Mouse (Mus musculus): Measurements from ENCODE around the gene Anapc5. TPM values are rescaled to one million over a fixed set of nuclear protein-coding genes. Genes with fewer than 3 reads are reported as not detected.

Anapc5 gene
- 238 TPM for total RNA-seq (2023)

GRCm38 (mm10) chr5:122820777-122821523 lies at the start of gene Anapc5:
Anapc5 (minus strand) TSS chr5:122821339.

GRCm38 (mm10) chr5:122849521-122850318 lies 28.6 kb upstream of the Anapc5 start, which contains the start of gene Rnf34:
Rnf34 (plus strand) TSS chr5:122850048.

GRCm38 (mm10) chr5:122779277-122779834 lies 41.8 kb downstream of the Anapc5 start, which contains the start of gene Camkk2:
Camkk2 (minus strand) TSS chr5:122779409.

Other genes starting within 250 kb of the Anapc5 start
- 7.5 TPM for gene Ift81, start 206.8 kb downstream of the Anapc5 start, total RNA-seq (2023)
- gene P2rx7, start 177.4 kb downstream of the Anapc5 start, total RNA-seq (2023) = 12.9 TPM
- 98.4 TPM for gene P2rx4, start 113.8 kb downstream of the Anapc5 start, total RNA-seq (2023)
- 29.4 TPM for gene Camkk2, start 41.9 kb downstream of the Anapc5 start, total RNA-seq (2023)
- 28.2 TPM for gene Rnf34, start 28.7 kb upstream of the Anapc5 start, total RNA-seq (2023)
- 87.6 TPM for gene Kdm2b, start 168.5 kb upstream of the Anapc5 start, total RNA-seq (2023)
- gene Orai1, start 193.7 kb upstream of the Anapc5 start, total RNA-seq (2023) = 85.6 TPM
- gene Morn3, start 225.7 kb upstream of the Anapc5 start, total RNA-seq (2023) = not detected
- gene Tmem120b, start 247.1 kb upstream of the Anapc5 start, total RNA-seq (2023) = 7.9 TPM

Data from CD4-positive naive resting alpha-beta T cell, adult 76 days (primary cell).